In the genomic region with DNA sequence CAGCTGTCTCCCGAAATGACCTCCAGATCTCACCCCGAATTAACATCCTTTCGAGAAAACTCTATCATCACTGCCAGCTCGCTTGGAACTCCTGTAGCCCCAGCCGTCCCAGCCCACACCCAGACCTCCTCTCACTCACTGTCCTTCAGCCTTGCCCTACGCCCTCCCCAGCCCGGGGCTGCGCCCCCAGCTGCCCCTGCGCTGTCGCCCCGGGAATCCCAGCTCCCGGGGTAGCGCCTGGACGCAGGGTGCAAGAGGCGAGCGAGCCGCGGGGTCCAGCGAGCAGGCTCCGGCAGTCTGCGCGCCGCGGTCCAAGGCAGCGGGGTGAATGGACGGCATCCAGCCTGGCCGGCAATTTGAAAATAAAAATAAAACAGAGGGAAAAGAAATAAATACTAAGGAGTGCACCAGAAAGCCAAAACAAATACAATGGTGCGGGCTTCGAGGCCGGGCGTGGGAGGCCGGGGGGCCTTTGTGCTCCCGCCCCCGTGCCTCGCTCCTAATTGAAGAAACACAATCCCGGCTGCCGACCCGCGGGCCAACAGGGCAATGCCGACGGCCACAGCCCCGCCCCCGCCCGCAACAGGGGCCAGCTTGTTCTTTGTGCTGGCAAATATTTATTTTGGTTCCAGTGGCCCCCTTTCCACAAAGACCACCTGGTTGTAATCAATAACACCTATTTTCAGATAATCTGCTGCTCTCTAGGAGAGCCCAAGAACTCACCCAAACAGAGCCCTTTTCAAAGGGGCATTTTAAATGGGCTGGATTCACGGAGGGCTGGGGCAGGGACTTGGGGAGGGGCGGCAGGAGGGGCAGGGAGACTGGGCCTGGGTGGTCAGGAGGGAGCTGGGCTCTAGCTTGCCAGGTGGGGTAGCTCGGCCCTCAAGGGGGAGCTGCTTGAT, we compare ENCODE assay signal across 8 mouse cellular contexts. TPM values are rescaled to one million over a fixed set of nuclear protein-coding genes. Genes with fewer than 3 reads are reported as not detected.
DNase-seq lines count a peak whose midpoint lies in the region; ATAC-seq and TF ChIP-seq lines count a peak whose summit lies in the region.
"Had no signal": no experiment of that assay in that cellular context is flagged by ENCODE, and none has a peak within 500 bp of the region (broad histone marks: within the 10 kb centered on the region; RNA-seq: fewer than 3 reads in every experiment).

No protein-coding gene starts in this region.

- DNase-seq in ES-E14 (ENCODE audit: low read depth, low spot score) = no peak
- peak; percentile 36 for DNase-seq in adrenal gland, postnatal 10 days
- peak; percentile 18 for DNase-seq in forebrain, postnatal 0 days
- no peak for DNase-seq in cerebellum, adult 9-11 months

- H3K27me3 ChIP-seq in forebrain, postnatal 0 days (ENCODE audit: insufficient read depth, low read length) = peaks cover 19% of the 10 kb centered on the region
- H3K27me3 ChIP-seq in intestine, postnatal 0 days (replicated peaks; ENCODE audit: control insufficient read depth, insufficient read depth, low read length) = peaks cover 8% of the 10 kb centered on the region; the same call in 1 of the 2 replicates

- H3K9me3 ChIP-seq in ES-E14 (ENCODE audit: control insufficient read depth, insufficient read depth, low read depth, low read length) = no peaks in the 10 kb centered on the region
- H3K9me3 ChIP-seq in forebrain, postnatal 0 days (ENCODE audit: low read length) = no peaks in the 10 kb centered on the region
- H3K9me3 ChIP-seq in intestine, postnatal 0 days (ENCODE audit: control insufficient read depth) = no peaks in the 10 kb centered on the region

- under 1% methylated on average over 47 of the region's 47 CpGs for WGBS in forebrain, postnatal 0 days
- WGBS in intestine, postnatal 0 days = 4% methylated on average over 47 of the region's 47 CpGs

- H3K4me1 ChIP-seq in ES-E14 (ENCODE audit: control insufficient read depth in 2 of 2, insufficient read depth in 2 of 2, low read length in 2 of 2, poor library complexity in 1 of 2) = peaks cover 1 to 8% of the 10 kb centered on the region in 2 experiments; a peak in 2 of 4 replicates
- H3K4me1 ChIP-seq in forebrain, postnatal 0 days (ENCODE audit: insufficient read depth) = peaks cover 7% of the 10 kb centered on the region; the same call in 1 of the 2 replicates
- no peaks in the 10 kb centered on the region for H3K4me1 ChIP-seq in intestine, postnatal 0 days (replicated peaks; ENCODE audit: control insufficient read depth, insufficient read depth, low read length)

- ATAC-seq in forebrain, postnatal 0 days = peak; percentile 36
- ATAC-seq in intestine, postnatal 0 days = no peak
- peak; percentile 40; the same call in 1 of the 2 replicates for ATAC-seq in megakaryocyte progenitor cell, adult 5-6 weeks (replicated peaks; ENCODE audit: poor library complexity)
- ATAC-seq in activated CD4-positive, CD25-positive, alpha-beta regulatory T cell, adult 4 months = no peak

- no peak for TF ChIP-seq CTCF in forebrain, postnatal 0 days (IDR thresholded peaks at IDR 0.05; ENCODE audit: low read depth)
- no peak for TF ChIP-seq CTCF in intestine, postnatal 0 days (IDR thresholded peaks at IDR 0.05; ENCODE audit: low read depth)

- no peak overlapping the region for H3K9ac ChIP-seq in ES-E14 (ENCODE audit: insufficient read depth, low read depth, low read length, poor library complexity, severe bottlenecking)
- H3K9ac ChIP-seq in forebrain, postnatal 0 days = peak overlapping the region; percentile 62
- H3K9ac ChIP-seq in intestine, postnatal 0 days (ENCODE audit: low read depth, low read length) = 0 out of 2 replicates have a peak overlapping the region, but pooled peaks have one; percentile 2

- in situ Hi-C loops in ES-E14 (cut with MboI; ENCODE audit: low sequenced_read_pairs in 2 of 2, unreplicated experiment in 2 of 2) = loop anchor here in 1 of 2 experiments (10.0 kb wide), 1 partner anchor 685 kb away; no protein-coding TSS in a partner anchor

- H3K27ac ChIP-seq in ES-E14 (ENCODE audit: insufficient read depth, low read depth, low read length, poor library complexity, severe bottlenecking) = no peak overlapping the region
- no peak overlapping the region for H3K27ac ChIP-seq in forebrain, postnatal 0 days (ENCODE audit: low read depth, low read length)
- H3K27ac ChIP-seq in intestine, postnatal 0 days (ENCODE audit: low read depth, low read length) = no peak overlapping the region

- H3K4me3 ChIP-seq in ES-E14 (ENCODE audit: insufficient read depth in 1 of 2, low read depth in 1 of 2, low read length in 2 of 2, poor library complexity in 1 of 2, severe bottlenecking in 1 of 2) = peak overlapping the region; percentile 47 to 64
- peak overlapping the region; percentile 42 for H3K4me3 ChIP-seq in forebrain, postnatal 0 days (ENCODE audit: low read depth, low read length)
- peak overlapping the region; percentile 39 for H3K4me3 ChIP-seq in intestine, postnatal 0 days (ENCODE audit: low read depth, low read length)

- no peaks in the 10 kb centered on the region for H3K36me3 ChIP-seq in ES-E14 (ENCODE audit: control insufficient read depth, insufficient read depth, low read length, poor library complexity, severe bottlenecking)
- H3K36me3 ChIP-seq in forebrain, postnatal 0 days (ENCODE audit: insufficient read depth) = no peaks in the 10 kb centered on the region
- H3K36me3 ChIP-seq in intestine, postnatal 0 days (ENCODE audit: control insufficient read depth, insufficient read depth) = no peaks in the 10 kb centered on the region

- peak overlapping the region; percentile 98 for H3K4me2 ChIP-seq in forebrain, postnatal 0 days (ENCODE audit: low read depth)
- peak overlapping the region; percentile 83 for H3K4me2 ChIP-seq in intestine, postnatal 0 days (replicated peaks; ENCODE audit: low read depth)

TF ChIP-seq in ES-E14, 5 proteins besides CTCF, POLR2A, EP300 and RAD21:
- TF ChIP-seq ZNF384 (IDR thresholded peaks at IDR 0.05; ENCODE audit: low read depth, low read length) = no peak
- no peak for TF ChIP-seq ZC3H11A (IDR thresholded peaks at IDR 0.05; ENCODE audit: borderline replicate concordance, low read depth, low read length)
- no peak for TF ChIP-seq HCFC1 (IDR thresholded peaks at IDR 0.05; ENCODE audit: borderline replicate concordance, insufficient read depth, low read length)
- TF ChIP-seq MAFK (IDR thresholded peaks at IDR 0.05; ENCODE audit: insufficient read depth, low read depth, low read length) = no peak
- TF ChIP-seq CHD2 (IDR thresholded peaks at IDR 0.05; ENCODE audit: low read depth, low read length) = no peak

RNA-seq across cellular contexts. Expression of gene Kcnj1, which starts 37.0 kb away (rescaled TPM):
- not detected in 2 replicates for total RNA-seq in ES-E14 (2012; rRNA removed)
- not detected for total RNA-seq in adrenal gland, postnatal 10 days (2021)
- not detected in 2 replicates for total RNA-seq in forebrain, postnatal 0 days (2014; rRNA removed)
- not detected in 2 replicates for polyA plus RNA-seq in forebrain, postnatal 0 days (2015; fragmentation: Nextera tagmentation; extraction: Ambion mirVana)
- polyA plus RNA-seq in intestine, postnatal 0 days (2015; fragmentation: Nextera tagmentation; extraction: Ambion mirVana) = not detected in 2 replicates
- not detected in 2 replicates for total RNA-seq in megakaryocyte progenitor cell, adult 5-6 weeks (2015)
- total RNA-seq in megakaryocyte progenitor cell, adult 5-6 weeks (2017) = not detected in 2 replicates
- polyA plus RNA-seq in activated CD4-positive, CD25-positive, alpha-beta regulatory T cell, adult 4 months (2017; shearing (Covaris generic)) = not detected
- polyA plus RNA-seq: cerebellum, adult 2 months had no signal

Comparison
In these comparisons a context has a peak if more than half of its experiments do, and no peak if none do; other contexts are left out.
1. DNase-seq: peak in adrenal gland, postnatal 10 days (single experiment) and forebrain, postnatal 0 days (single experiment); none in ES-E14 (single experiment) and cerebellum, adult 9-11 months (single experiment).
2. ATAC-seq: peak in forebrain, postnatal 0 days (single experiment) and megakaryocyte progenitor cell, adult 5-6 weeks (single experiment); none in intestine, postnatal 0 days (single experiment) and activated CD4-positive, CD25-positive, alpha-beta regulatory T cell, adult 4 months (single experiment).
3. Peak in every context shown above with its lines, with median percentiles within 50 percentile points of each other: H3K4me3 ChIP-seq.